Mouse (Mus musculus) heart, embryonic 16.5 days (tissue): ENCODE results near the gene Vmn2r73. TPM values are rescaled to one million over a fixed set of nuclear protein-coding genes. Genes with fewer than 3 reads are reported as not detected.
"Not testable (repeated sequence)": the region's sequence is repeated elsewhere in the genome, so short reads cannot be mapped to it uniquely, and the experiment has no call there.

ENCODE experiments used
- ATAC-seq: fragments of 200-750 bp; cut with Nextera tagmentation; replicated peaks from 2 replicates; pipeline ENCODE4 v1.8.0; 2017; ENCODE audit warnings: moderate number of reproducible peaks; ENCODE audit not compliant: insufficient read depth, low FRiP score; ENCODE audit errors: extremely low read depth
- H3K27ac ChIP-seq: fragments of 300-500 bp; sonication (generic); 2 replicates; pipeline ENCODE4 v1.5.1; 2014; ENCODE audit warnings: mild to moderate bottlenecking, low read length, control low read depth, moderate library complexity
- H3K27me3 ChIP-seq: fragments of 300-500 bp; sonication (generic); 2 replicates; pipeline ENCODE4 v1.6.1; 2014; ENCODE audit warnings: low read length, mixed read lengths; ENCODE audit not compliant: control insufficient read depth, insufficient read depth
- H3K36me3 ChIP-seq: fragments of 300-500 bp; sonication (generic); 2 replicates; pipeline ENCODE4 v1.6.1; 2014; ENCODE audit not compliant: control insufficient read depth, insufficient read depth
- H3K4me1 ChIP-seq: fragments of 300-500 bp; sonication (generic); 2 replicates; pipeline ENCODE4 v1.6.1; 2014; ENCODE audit warnings: low read length, mixed read lengths; ENCODE audit not compliant: control insufficient read depth, insufficient read depth
- H3K4me2 ChIP-seq: fragments of 300-500 bp; sonication (generic); 2 replicates; pipeline ENCODE4 v1.6.1; 2014; ENCODE audit warnings: low read depth, mild to moderate bottlenecking, control low read depth, low read length
- H3K4me3 ChIP-seq: fragments of 300-500 bp; sonication (generic); 2 replicates; pipeline ENCODE4 v1.5.1; 2014; ENCODE audit warnings: mild to moderate bottlenecking, control low read depth, low read length
- H3K9ac ChIP-seq: fragments of 300-500 bp; sonication (generic); 2 replicates; pipeline ENCODE4 v1.6.1; 2014; ENCODE audit warnings: low read length, control low read depth
- H3K9me3 ChIP-seq: fragments of 300-500 bp; sonication (generic); replicated peaks from 2 replicates; pipeline ENCODE4 v1.6.1; 2016; ENCODE audit warnings: low read length; ENCODE audit not compliant: control insufficient read depth
- WGBS: fragments of 180-500 bp; shearing (Covaris S2); extraction: QIAGEN DNeasy Blood & Tissue Kit; methylation state at CpG from one replicate; pipeline ENCODE4 v1.1.7; 2014; 5-methylcytosine and 5-hydroxymethylcytosine counted together
- polyA plus RNA-seq: library from polyadenylated mRNA; unstranded; fragments of >200 nt; fragmentation: Nextera tagmentation; extraction: Ambion mirVana; gene quantifications from 2 replicates; pipeline ENCODE4 v1.2.1, GENCODE M21; 2015

Vmn2r73 gene
- not detected in 2 replicates for polyA plus RNA-seq

DNA sequence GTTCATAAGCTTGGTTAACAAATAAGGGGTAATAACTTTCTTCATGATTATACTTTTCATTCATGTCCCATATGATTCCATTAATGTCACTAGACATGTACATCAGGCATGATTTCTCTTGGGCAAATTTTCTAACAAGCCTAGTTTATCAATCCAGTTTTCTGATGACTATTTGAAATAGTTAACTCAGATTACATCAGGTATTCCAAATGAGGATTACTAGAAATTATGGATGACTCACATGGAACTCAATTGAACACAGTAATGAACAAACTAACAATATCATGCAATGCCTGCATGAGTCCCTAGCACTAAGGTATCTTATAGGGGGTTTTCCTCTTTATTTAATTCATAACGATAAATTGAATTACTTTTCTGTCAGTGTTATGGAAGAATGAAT is at the start of gene Vmn2r73:
Vmn2r73 (minus strand) TSS at position 101 of the 400 bp plus-strand sequence.
- no peaks in the 10 kb centered on the region for H3K9me3 ChIP-seq
- H3K27me3 ChIP-seq: no peaks in the 10 kb centered on the region
- H3K27ac ChIP-seq: no peak within 1 kb of the TSS
- no peaks in the 10 kb centered on the region for H3K4me1 ChIP-seq
- H3K4me2 ChIP-seq: no peak within 1 kb of the TSS
- 62% methylated on average over 1 of the region's 1 CpGs for WGBS
- H3K36me3 ChIP-seq: no peaks in the 10 kb centered on the region
- H3K9ac ChIP-seq: no peak within 1 kb of the TSS
- H3K4me3 ChIP-seq: no peak within 1 kb of the TSS
- ATAC-seq: no peak

DNA sequence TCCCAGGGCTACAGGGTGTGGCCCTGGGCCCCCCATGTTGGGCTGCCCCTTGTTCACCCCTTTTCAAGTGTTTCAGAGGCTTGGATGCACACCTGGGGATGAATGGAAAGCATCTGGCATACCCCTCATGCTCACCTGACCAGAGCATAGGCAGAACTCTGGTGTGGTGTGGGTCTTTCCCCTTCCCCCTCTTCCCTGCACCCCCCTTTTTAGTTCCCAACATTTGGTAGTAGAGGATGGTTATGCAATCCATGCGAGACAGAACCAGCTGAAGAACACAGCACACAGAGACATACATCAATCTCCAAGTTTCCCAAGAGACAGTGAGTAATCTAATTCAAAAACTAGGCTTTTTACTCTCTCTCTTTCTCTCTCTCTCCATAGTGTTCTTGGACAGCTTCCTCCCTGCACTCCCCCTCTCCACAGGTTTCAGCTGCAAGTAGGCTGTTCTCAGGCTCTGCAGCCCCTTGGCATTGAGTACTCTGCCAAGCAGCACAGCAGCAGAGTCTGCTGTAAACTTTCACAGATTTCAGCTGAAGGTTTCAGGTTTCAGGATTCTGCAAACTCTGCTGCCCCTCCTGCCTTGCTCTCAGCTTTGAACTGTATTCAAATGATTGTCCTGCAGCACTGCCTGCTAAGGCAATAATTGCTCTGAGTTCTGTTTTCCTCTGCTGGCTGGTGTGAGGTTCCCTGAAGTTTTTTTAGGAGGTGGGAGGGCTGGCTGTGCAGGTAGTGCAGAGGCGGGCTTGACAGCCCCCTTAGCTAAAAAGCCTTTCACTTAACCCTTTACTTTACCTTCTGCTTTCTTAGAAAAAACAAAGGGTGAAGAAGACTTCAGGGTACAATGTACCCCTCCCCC is 35.7 kb downstream of the Vmn2r73 start:
- ATAC-seq: no peak
- no peaks in the 10 kb centered on the region; the same call in 1 of the 2 replicates for H3K9me3 ChIP-seq
- no peaks in the 10 kb centered on the region for H3K4me1 ChIP-seq
- no peaks in the 10 kb centered on the region for H3K27me3 ChIP-seq
- no peak overlapping the region for H3K4me2 ChIP-seq
- 18% methylated on average over 2 of the region's 2 CpGs for WGBS
- no peak overlapping the region for H3K9ac ChIP-seq
- H3K4me3 ChIP-seq: no peak overlapping the region
- H3K27ac ChIP-seq: no peak overlapping the region
- H3K36me3 ChIP-seq: no peaks in the 10 kb centered on the region

- not testable (repeated sequence) for ATAC-seq, H3K27me3 ChIP-seq, H3K4me3 ChIP-seq, H3K4me2 ChIP-seq, H3K9me3 ChIP-seq, H3K27ac ChIP-seq, H3K36me3 ChIP-seq, H3K9ac ChIP-seq, H3K4me1 ChIP-seq
- 8% methylated on average over 6 of the region's 6 CpGs for WGBS
Observed at GRCm38 (mm10) chr7:85818092-85818491, 58.0 kb downstream of the Vmn2r73 start.

Other genes with a start within 250 kb of the Vmn2r73 start
- not detected in 2 replicates for gene Vmn2r72, start 121.2 kb downstream of the Vmn2r73 start, polyA plus RNA-seq
- not detected in 2 replicates for gene Vmn2r74, start 85.4 kb upstream of the Vmn2r73 start, polyA plus RNA-seq